Mouse (Mus musculus) mouse trophoblast stem cell (cell line): ENCODE results near the gene Cdon.

ENCODE experiments used
- in situ Hi-C, 2 experiments: fragments of 300-500 bp; cut with MseI, MboI; formaldehyde crosslinking; loops; 2 replicates in 1 of 2; 3 replicates in 1 of 2; pipeline ENCODE4 v1.15.1; 2025

Gene Cdon

GRCm38 (mm10) chr9:35539001-35539750, 118.2 kb downstream of the Cdon start:
- in situ Hi-C loops: loop anchor here in 1 of 2 experiments (5.0 kb wide), 1 partner anchor 257 kb away; no protein-coding TSS in a partner anchor

- in situ Hi-C loops: loop anchor here in 1 of 2 experiments (5.0 kb wide), 1 partner anchor 259 kb away; no protein-coding TSS in a partner anchor
Observed at GRCm38 (mm10) chr9:35541024-35541423, 120.1 kb downstream of the Cdon start.

DNA sequence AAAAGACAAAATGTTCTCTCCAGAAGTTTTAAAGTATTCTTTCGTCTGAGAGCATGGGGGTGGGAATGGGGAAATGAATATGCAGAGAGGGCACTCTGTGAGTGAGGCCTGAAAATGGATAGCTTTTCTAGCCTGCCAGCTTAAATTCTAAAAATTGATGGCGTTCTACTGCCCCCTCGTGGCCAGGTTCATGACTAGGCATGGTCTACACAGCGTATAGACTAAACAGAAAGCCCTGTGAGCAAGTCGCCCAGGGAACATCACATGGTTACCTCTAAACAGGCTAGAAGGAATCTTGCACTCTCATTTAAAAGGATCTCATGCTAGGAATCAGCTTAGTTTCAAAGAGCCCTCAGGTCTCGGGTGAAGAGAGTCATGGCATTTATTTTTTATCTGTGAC, 120.6 kb downstream of the Cdon start:
- in situ Hi-C loops: loop anchor here in 1 of 2 experiments (5.0 kb wide), 1 partner anchor 259 kb away; no protein-coding TSS in a partner anchor

GRCm38 (mm10) chr9:35541941-35542340, 121.0 kb downstream of the Cdon start:
- in situ Hi-C loops: loop anchor here in 1 of 2 experiments (5.0 kb wide), 1 partner anchor 260 kb away; no protein-coding TSS in a partner anchor

- in situ Hi-C loops: loop anchor here in 1 of 2 experiments (5.0 kb wide), 1 partner anchor 261 kb away; no protein-coding TSS in a partner anchor
Observed at GRCm38 (mm10) chr9:35543099-35543860, 122.4 kb downstream of the Cdon start.

- in situ Hi-C loops: loop anchor here in 1 of 2 experiments (5.0 kb wide), 1 partner anchor 262 kb away; no protein-coding TSS in a partner anchor
Observed at GRCm38 (mm10) chr9:35544666-35545065, 123.7 kb downstream of the Cdon start.

DNA sequence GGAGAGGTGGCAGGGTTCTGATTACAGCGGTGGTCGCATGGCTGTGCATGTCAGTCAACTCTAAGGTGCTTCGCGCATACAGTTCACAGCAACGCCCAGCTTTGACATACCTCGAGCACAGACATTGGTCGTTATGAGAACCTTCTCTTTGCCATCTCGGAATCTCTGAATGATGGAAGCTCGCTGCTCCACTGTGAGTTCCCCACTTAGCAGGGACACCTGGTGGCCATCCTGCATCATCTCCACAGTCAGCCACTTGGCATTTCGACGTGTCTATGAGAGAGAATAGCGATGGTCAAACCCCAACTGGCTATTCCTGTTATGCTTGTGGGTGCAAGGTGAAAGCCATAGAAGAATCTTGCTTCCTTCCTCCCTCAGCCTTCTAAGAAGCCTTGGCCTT, 124.8 kb downstream of the Cdon start:
- in situ Hi-C loops: no loop called here

- in situ Hi-C loops: no loop called here
Observed at GRCm38 (mm10) chr9:35546745-35547144, 125.8 kb downstream of the Cdon start.

DNA sequence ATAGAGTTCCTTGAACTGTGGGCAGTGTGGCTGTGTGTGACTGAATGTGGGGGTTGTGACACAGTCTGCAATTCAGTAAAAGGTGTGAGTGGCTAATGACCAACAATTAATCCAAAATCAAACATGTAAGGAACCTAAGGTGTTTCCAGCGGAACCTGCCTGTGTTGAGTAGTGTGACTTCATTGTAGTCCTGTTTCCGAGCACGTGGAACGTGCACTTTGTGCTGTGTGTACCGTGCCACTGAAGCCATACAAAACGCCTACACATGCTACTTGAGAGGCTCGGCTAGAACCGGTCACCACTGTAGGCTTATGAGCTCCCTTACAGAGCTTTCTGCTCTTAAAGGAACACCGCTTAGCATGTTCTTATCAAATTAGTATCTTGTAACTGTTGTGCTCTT, 127.5 kb downstream of the Cdon start:
- in situ Hi-C loops: no loop called here

- in situ Hi-C loops: no loop called here
Observed at GRCm38 (mm10) chr9:35556494-35557102, 135.7 kb downstream of the Cdon start.
